Mouse (Mus musculus) inflammation-experienced regulatory T-cells, adult 6 months (primary cell): ENCODE data around the gene Fam222a. TPM values are rescaled to one million over a fixed set of nuclear protein-coding genes. Genes with fewer than 3 reads are reported as not detected.

ENCODE experiments used
- ATAC-seq: one replicate; pipeline ENCODE4 v1.8.0; 2017
- polyA plus RNA-seq, 3 experiments: library from polyadenylated mRNA; unstranded; fragments of 100-300 nt; shearing (Covaris generic); gene quantifications; one replicate each; pipeline ENCODE4 v1.2.1; 2017

Gene Fam222a
- polyA plus RNA-seq, 3 experiments from 2014 or later = not detected

DNA sequence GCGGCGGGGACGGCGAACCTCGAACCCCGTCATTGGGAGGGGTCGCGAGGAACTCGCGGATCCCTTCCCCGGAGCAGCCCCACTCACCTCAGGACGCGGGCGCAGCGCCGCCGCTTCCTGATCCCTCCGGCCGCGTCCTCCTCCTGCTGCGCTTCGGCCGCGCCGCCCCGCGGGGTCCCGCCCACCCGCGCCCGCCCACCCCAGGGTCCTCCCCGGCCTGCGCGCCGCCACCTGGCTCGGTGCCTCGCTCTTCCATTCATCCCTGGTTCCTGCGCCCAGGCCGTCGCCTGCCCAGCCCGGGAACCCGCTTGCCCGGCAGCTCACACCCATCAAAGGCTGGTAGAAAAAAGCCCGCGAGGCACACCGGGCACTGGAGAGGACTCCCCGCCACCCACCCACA, 90.4 kb downstream of the Fam222a start, which contains the start of gene Trpv4:
Gene Trpv4, minus strand, starts transcription at position 167 of the 400 bp plus-strand sequence.
- no peak for ATAC-seq

- no peak for ATAC-seq
Measured at GRCm38 (mm10) chr5:114661029-114661428, 93.2 kb downstream of the Fam222a start.

Other genes with a start within 250 kb of the Fam222a start
- gene Kctd10, start 187.5 kb upstream of the Fam222a start, polyA plus RNA-seq = 10 to 100 TPM; 57.7 to 73.7 (median 61.6) TPM
- 10 to 100 TPM; 23.0 to 29.2 (median 28.0) TPM for gene Ube3b, start 187.4 kb upstream of the Fam222a start, polyA plus RNA-seq
- 1 to 10 TPM; 4.2 to 5.9 (median 4.2) TPM for gene Mmab, start 124.0 kb upstream of the Fam222a start, polyA plus RNA-seq
- gene Mvk, start 123.7 kb upstream of the Fam222a start, polyA plus RNA-seq = 10 to 100 TPM in 2 of 3 experiments, 1 to 10 TPM in 1; 9.6 to 13.8 (median 12.8) TPM
- under 1 TPM; 0.19 to 0.90 (median 0.47) TPM for gene Trpv4, start 90.4 kb downstream of the Fam222a start, polyA plus RNA-seq
- 100 to 1,000 TPM; 220 to 248 (median 235) TPM for gene Gltp, start 123.0 kb downstream of the Fam222a start, polyA plus RNA-seq
- gene Tchp, start 139.7 kb downstream of the Fam222a start, polyA plus RNA-seq = 10 to 100 TPM in 2 of 3 experiments, 1 to 10 TPM in 1; 4.4 to 30.2 (median 13.8) TPM
- 10 to 100 TPM; 18.9 to 22.4 (median 21.2) TPM for gene Ankrd13a, start 206.7 kb downstream of the Fam222a start, polyA plus RNA-seq
- 100 to 1,000 TPM; 115 to 202 (median 146) TPM for gene Git2, start 207.5 kb downstream of the Fam222a start, polyA plus RNA-seq